Mouse (Mus musculus) lung, postnatal 0 days (tissue): ENCODE data around the gene Ier5.

Source experiments
- CTCF ChIP-seq: IDR thresholded peaks from 2 replicates; pipeline ENCODE4 v1.5.1; 2016; ENCODE audit warnings: antibody characterized with exemption, mild to moderate bottlenecking
- EP300 ChIP-seq: IDR thresholded peaks from 2 replicates; pipeline ENCODE4 v1.6.1; 2016; ENCODE audit warnings: antibody characterized with exemption, mild to moderate bottlenecking, control low read depth

DNA sequence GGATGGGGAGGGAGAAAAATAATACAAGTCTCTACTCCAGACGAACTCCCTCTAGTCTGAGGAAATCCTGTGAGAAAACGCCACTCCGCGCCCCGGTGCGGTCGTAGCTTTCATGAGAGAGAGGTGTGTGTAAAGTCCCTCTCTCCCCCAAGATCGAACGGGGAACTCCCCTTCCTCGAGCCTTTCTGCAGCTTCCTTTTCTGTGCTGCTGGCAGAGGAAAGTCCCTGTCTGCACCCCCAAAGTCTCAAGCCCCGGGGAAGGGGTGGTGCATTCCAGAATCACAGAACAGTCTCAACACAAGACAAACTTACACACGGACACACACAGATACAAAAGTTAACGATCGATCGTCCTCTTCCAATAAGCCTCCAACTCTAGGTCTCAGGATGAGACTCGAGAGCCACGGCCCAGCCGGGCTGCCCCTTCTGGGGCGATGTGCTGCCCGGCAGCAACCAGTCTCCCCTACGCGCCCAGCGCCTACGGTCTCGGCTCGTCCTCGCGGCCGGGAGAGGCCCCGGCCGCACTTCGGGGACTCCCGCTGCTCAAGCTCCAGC lies 1.4 kb downstream of the Ier5 start:
- TF ChIP-seq CTCF (peak; percentile 11; the same call in 1 of the 2 replicates), EP300 (no peak)
